Mouse (Mus musculus) midbrain, embryonic 11.5 days (tissue): ENCODE results near the gene Akap6. TPM values are rescaled to one million over a fixed set of nuclear protein-coding genes. Genes with fewer than 3 reads are reported as not detected.

Experiments
- ATAC-seq: fragments of 200-750 bp; cut with Nextera tagmentation; 2 replicates; pipeline ENCODE4 v1.8.0; 2017; ENCODE audit warnings: moderate TSS enrichment, moderate library complexity; ENCODE audit not compliant: low FRiP score
- DNase-seq: peaks from one replicate; pipeline ENCODE4 v3.0.0; 2015; ENCODE audit warnings: low spot score; ENCODE audit errors: missing footprints
- H3K27ac ChIP-seq: fragments of 300-500 bp; sonication (generic); 2 replicates; pipeline ENCODE4 v1.5.1; 2014; ENCODE audit warnings: low read depth, low read length
- H3K27me3 ChIP-seq: fragments of 300-500 bp; sonication (generic); 2 replicates; pipeline ENCODE4 v1.6.1; 2014; ENCODE audit warnings: mild to moderate bottlenecking, low read length, moderate library complexity, mixed read lengths; ENCODE audit not compliant: control insufficient read depth, insufficient read depth
- H3K36me3 ChIP-seq: fragments of 300-500 bp; sonication (generic); 2 replicates; pipeline ENCODE4 v1.6.1; 2014; ENCODE audit warnings: mild to moderate bottlenecking, low read length, moderate library complexity, mixed read lengths; ENCODE audit not compliant: control insufficient read depth, insufficient read depth
- H3K4me1 ChIP-seq: fragments of 300-500 bp; sonication (generic); 2 replicates; pipeline ENCODE4 v1.6.1; 2014; ENCODE audit warnings: low read length; ENCODE audit not compliant: control insufficient read depth, insufficient read depth
- H3K4me2 ChIP-seq: fragments of 300-500 bp; sonication (generic); 2 replicates; pipeline ENCODE4 v1.6.1; 2014; ENCODE audit warnings: mild to moderate bottlenecking, moderate library complexity
- H3K4me3 ChIP-seq: fragments of 300-500 bp; sonication (generic); 2 replicates; pipeline ENCODE4 v1.5.1; 2014; ENCODE audit warnings: low read depth, low read length
- H3K9ac ChIP-seq: fragments of 300-500 bp; sonication (generic); 2 replicates; pipeline ENCODE4 v1.6.1; 2014; ENCODE audit warnings: low read length
- H3K9me3 ChIP-seq: fragments of 300-500 bp; sonication (generic); 2 replicates; pipeline ENCODE4 v1.6.1; 2016; ENCODE audit warnings: low read length; ENCODE audit not compliant: control insufficient read depth
- WGBS: fragments of 180-500 bp; shearing (Covaris S2); extraction: QIAGEN DNeasy Blood & Tissue Kit; methylation state at CpG from one replicate; pipeline ENCODE4 v1.1.7; 2014; 5-methylcytosine and 5-hydroxymethylcytosine counted together
- polyA plus RNA-seq: library from polyadenylated mRNA; unstranded; fragments of >200 nt; fragmentation: Nextera tagmentation; extraction: Ambion mirVana; gene quantifications from 2 replicates; pipeline ENCODE4 v1.2.1, GENCODE M21; 2014

Akap6 gene
- polyA plus RNA-seq = 16.5 and 16.8 TPM in 2 replicates

GRCm38 (mm10) chr12:52699146-52699545, at the start of gene Akap6:
Gene Akap6, plus strand, starts transcription at chr12:52699383.
- Histone ChIP-seq H3K9ac (peak within 1 kb of the TSS; percentile 67), H3K4me2 (peak within 1 kb of the TSS; percentile 59), H3K4me1 (peaks cover 25% of the 10 kb centered on the region), H3K9me3 (no peaks in the 10 kb centered on the region), H3K27me3 (no peaks in the 10 kb centered on the region), H3K36me3 (no peaks in the 10 kb centered on the region), H3K27ac (peak within 1 kb of the TSS; percentile 71), H3K4me3 (peak within 1 kb of the TSS; percentile 43)
- ATAC-seq = peak; percentile 91
- WGBS = 15% methylated on average over 6 of the region's 6 CpGs
- peak; percentile 98 for DNase-seq

GRCm38 (mm10) chr12:52662907-52663790, 36.0 kb upstream of the Akap6 start:
- no peaks in the 10 kb centered on the region for H3K27me3 ChIP-seq

GRCm38 (mm10) chr12:52664944-52665343, 34.2 kb upstream of the Akap6 start:
- H3K9ac ChIP-seq = no peak overlapping the region
- no peak for DNase-seq
- no peak for ATAC-seq
- WGBS = 89% methylated on average over 5 of the region's 5 CpGs
- H3K4me2 ChIP-seq = no peak overlapping the region
- H3K9me3 ChIP-seq = no peaks in the 10 kb centered on the region
- H3K4me1 ChIP-seq = no peaks in the 10 kb centered on the region
- no peaks in the 10 kb centered on the region for H3K27me3 ChIP-seq
- H3K27ac ChIP-seq = no peak overlapping the region
- no peak overlapping the region for H3K4me3 ChIP-seq
- no peaks in the 10 kb centered on the region for H3K36me3 ChIP-seq

More at GRCm38 (mm10) chr12:52662907-52663790, 36.0 kb upstream of the Akap6 start:
- Histone ChIP-seq H3K36me3 (no peaks in the 10 kb centered on the region), H3K4me3 (no peak overlapping the region), H3K4me2 (no peak overlapping the region), H3K27ac (no peak overlapping the region), H3K4me1 (no peaks in the 10 kb centered on the region), H3K9me3 (no peaks in the 10 kb centered on the region), H3K9ac (no peak overlapping the region)
- ATAC-seq (no peak), DNase-seq (no peak)
- WGBS = 86% methylated on average over 7 of the region's 7 CpGs

GRCm38 (mm10) chr12:52671436-52671835, 27.7 kb upstream of the Akap6 start:
- Histone ChIP-seq H3K4me1 (peaks cover 6% of the 10 kb centered on the region; the same call in 1 of the 2 replicates), H3K27ac (peak overlapping the region; percentile 61), H3K36me3 (no peaks in the 10 kb centered on the region), H3K9me3 (no peaks in the 10 kb centered on the region), H3K4me3 (no peak overlapping the region), H3K27me3 (no peaks in the 10 kb centered on the region), H3K4me2 (no peak overlapping the region), H3K9ac (no peak overlapping the region)
- DNase-seq (peak; percentile 92), ATAC-seq (peak; percentile 94)
- WGBS = 2% methylated on average over 7 of the region's 7 CpGs

GRCm38 (mm10) chr12:52671943-52672342, 27.2 kb upstream of the Akap6 start:
- peak; percentile 26; the same call in 1 of the 2 replicates for ATAC-seq
- H3K4me1 ChIP-seq = peaks cover 6% of the 10 kb centered on the region; the same call in 1 of the 2 replicates
- WGBS = 39% methylated on average over 6 of the region's 6 CpGs
- DNase-seq = peak; percentile 88
- H3K36me3 ChIP-seq = no peaks in the 10 kb centered on the region
- H3K9ac ChIP-seq = no peak overlapping the region
- H3K4me2 ChIP-seq = no peak overlapping the region
- no peaks in the 10 kb centered on the region for H3K27me3 ChIP-seq
- H3K4me3 ChIP-seq = no peak overlapping the region
- H3K9me3 ChIP-seq = no peaks in the 10 kb centered on the region
- peak overlapping the region; percentile 61 for H3K27ac ChIP-seq

GRCm38 (mm10) chr12:52673361-52673960, 25.7 kb upstream of the Akap6 start:
- H3K9ac ChIP-seq = no peak overlapping the region
- H3K9me3 ChIP-seq = no peaks in the 10 kb centered on the region
- no peak for ATAC-seq
- peaks cover 6% of the 10 kb centered on the region; the same call in 1 of the 2 replicates for H3K4me1 ChIP-seq
- H3K4me3 ChIP-seq = no peak overlapping the region
- no peaks in the 10 kb centered on the region for H3K27me3 ChIP-seq
- DNase-seq = no peak
- H3K27ac ChIP-seq = no peak overlapping the region
- no peaks in the 10 kb centered on the region for H3K36me3 ChIP-seq
- H3K4me2 ChIP-seq = no peak overlapping the region
- WGBS = 77% methylated on average over 6 of the region's 6 CpGs

- 56% methylated on average over 4 of the region's 4 CpGs for WGBS
- Histone ChIP-seq H3K4me1 (peaks cover 6% of the 10 kb centered on the region; the same call in 1 of the 2 replicates), H3K4me2 (no peak overlapping the region), H3K9ac (no peak overlapping the region), H3K4me3 (no peak overlapping the region), H3K9me3 (no peaks in the 10 kb centered on the region), H3K27ac (no peak overlapping the region), H3K36me3 (no peaks in the 10 kb centered on the region), H3K27me3 (no peaks in the 10 kb centered on the region)
- no peak for ATAC-seq
- DNase-seq = no peak
These were observed 24.2 kb upstream of the Akap6 start for GRCm38 (mm10) chr12:52675010-52675409.

- no peak overlapping the region for H3K4me3 ChIP-seq
- H3K9me3 ChIP-seq = no peaks in the 10 kb centered on the region
- no peaks in the 10 kb centered on the region for H3K36me3 ChIP-seq
- no peaks in the 10 kb centered on the region for H3K27me3 ChIP-seq
- WGBS = 71% methylated on average over 9 of the region's 9 CpGs
- H3K4me2 ChIP-seq = no peak overlapping the region
- DNase-seq = peak; percentile 76
- no peak overlapping the region for H3K27ac ChIP-seq
- ATAC-seq = no peak
- H3K4me1 ChIP-seq = no peaks in the 10 kb centered on the region
- H3K9ac ChIP-seq = no peak overlapping the region
These were observed 11.8 kb upstream of the Akap6 start for GRCm38 (mm10) chr12:52687355-52687754.

GRCm38 (mm10) chr12:52688712-52689111, 10.5 kb upstream of the Akap6 start:
- WGBS = 91% methylated on average over 2 of the region's 2 CpGs
- Histone ChIP-seq H3K27me3 (no peaks in the 10 kb centered on the region), H3K4me2 (no peak overlapping the region), H3K36me3 (no peaks in the 10 kb centered on the region), H3K9me3 (no peaks in the 10 kb centered on the region), H3K4me1 (no peaks in the 10 kb centered on the region), H3K4me3 (no peak overlapping the region), H3K9ac (no peak overlapping the region), H3K27ac (no peak overlapping the region)
- ATAC-seq (no peak), DNase-seq (no peak)
